Mouse (Mus musculus): ENCODE measurements at regions not wholly inside any gene's neighbourhood (a gene's known extent, or its start where the extent isn't known, plus 50 kb on each side); places are given as distances from the start of the nearest gene placed in this dataset.
A peak's percentile ranks its signal among the peaks of the same experiment; 100 is the strongest.

DNA sequence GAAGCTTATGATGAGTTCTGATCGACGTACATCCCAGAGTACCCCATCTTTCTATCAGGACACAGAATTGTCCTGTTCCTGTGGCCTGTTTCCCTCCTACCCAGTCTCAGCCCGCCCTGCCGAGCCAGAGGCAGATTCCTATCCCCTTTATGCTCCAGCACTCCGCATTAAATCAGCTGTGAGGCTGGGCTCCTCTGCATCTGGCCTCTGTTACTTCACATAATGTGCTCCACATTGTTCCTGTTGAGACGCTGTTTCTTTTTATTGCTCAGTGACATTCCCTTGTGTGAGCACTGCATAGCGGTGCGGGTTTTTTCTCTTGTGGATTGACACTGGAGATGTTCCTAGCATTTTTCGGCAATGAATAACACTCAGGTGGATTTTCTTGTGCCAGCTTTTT is 68.2 kb upstream of the Shb start:
- Histone ChIP-seq H3K9ac (no peak overlapping the region), H3K4me3 (ENCODE audit: low read depth, low read length) (no peak overlapping the region), H3K9me3 (ENCODE audit: low read depth, low read length) (no peaks in the 10 kb centered on the region), H3K4me2 (no peak overlapping the region), H3K36me3 (ENCODE audit: insufficient read depth) (no peaks in the 10 kb centered on the region), H3K27ac (ENCODE audit: low read depth) (no peak overlapping the region), H3K4me1 (ENCODE audit: insufficient read depth) (no peaks in the 10 kb centered on the region), H3K27me3 (ENCODE audit: insufficient read depth, low read length) (no peaks in the 10 kb centered on the region)
- DNase-seq = no peak
- ATAC-seq (ENCODE audit: insufficient read depth) = no peak
- 63% methylated on average over 9 of the region's 9 CpGs for WGBS
- TF ChIP-seq CTCF (IDR thresholded peaks at IDR 0.05; ENCODE audit: low read depth) = no peak

DNA sequence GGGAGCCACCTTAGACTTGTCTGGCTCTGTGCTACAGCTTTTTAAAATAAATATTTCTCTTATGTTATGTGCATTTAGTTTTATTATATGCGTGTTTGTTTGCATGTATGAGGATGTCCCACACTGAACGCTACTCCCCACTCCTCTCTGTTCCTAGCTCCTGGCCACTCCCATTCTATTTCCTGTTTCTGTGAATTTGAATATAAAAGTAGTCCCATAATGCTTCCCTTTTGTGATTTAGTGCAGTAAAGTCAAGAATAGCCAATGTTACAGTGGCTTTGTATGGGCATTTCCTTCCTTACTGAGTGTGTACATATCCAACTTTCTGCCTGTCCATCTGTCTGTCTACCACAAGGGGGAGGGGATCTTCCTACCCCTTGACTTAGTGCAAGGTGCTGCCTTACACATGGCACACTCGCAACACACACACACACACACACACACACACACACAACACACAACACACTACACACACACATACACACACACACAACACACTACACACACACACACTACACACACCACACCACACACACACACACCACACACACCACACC is 61.2 kb upstream of the Shb start:
- 0 out of 2 replicates have a peak, but pooled peaks cover 4% of the 10 kb centered on the region for H3K27me3 ChIP-seq (ENCODE audit: insufficient read depth, low read length)
- H3K9me3 ChIP-seq (ENCODE audit: low read depth, low read length) = no peaks in the 10 kb centered on the region
- TF ChIP-seq CTCF (IDR thresholded peaks at IDR 0.05; ENCODE audit: low read depth) = peak; percentile 55
- H3K27ac ChIP-seq (ENCODE audit: low read depth) = no peak overlapping the region
- DNase-seq (no peak), ATAC-seq (ENCODE audit: insufficient read depth) (no peak)
- no peak overlapping the region for H3K9ac ChIP-seq
- H3K4me1 ChIP-seq (ENCODE audit: insufficient read depth) = no peaks in the 10 kb centered on the region
- 76% methylated on average over 3 of the region's 3 CpGs for WGBS
- no peak overlapping the region for H3K4me3 ChIP-seq (ENCODE audit: low read depth, low read length)
- no peak overlapping the region for H3K4me2 ChIP-seq
- no peaks in the 10 kb centered on the region for H3K36me3 ChIP-seq (ENCODE audit: insufficient read depth)

DNA sequence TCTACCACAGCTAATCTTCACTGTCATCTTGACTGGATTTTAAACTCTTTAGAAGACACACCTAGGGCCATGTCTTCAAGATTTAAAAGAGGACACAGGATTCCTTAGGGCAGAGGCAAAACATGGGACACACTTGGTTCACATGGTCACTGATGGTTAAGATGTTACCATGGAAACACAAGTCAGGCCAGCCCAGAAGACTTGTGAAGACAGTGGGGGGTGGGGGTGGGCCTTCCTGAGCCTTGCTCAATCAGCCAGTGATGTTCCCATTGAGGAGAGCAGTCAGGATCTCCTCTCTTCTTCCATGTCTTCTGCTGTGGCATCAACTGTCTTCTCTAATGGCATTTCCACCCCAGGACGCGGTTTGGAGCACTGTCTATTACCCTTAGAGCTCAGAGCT is 60.5 kb upstream of the Shb start:
- 0 out of 2 replicates have a peak, but pooled peaks cover 4% of the 10 kb centered on the region for H3K27me3 ChIP-seq (ENCODE audit: insufficient read depth, low read length)
- TF ChIP-seq CTCF (IDR thresholded peaks at IDR 0.05; ENCODE audit: low read depth) = no peak
- no peak overlapping the region for H3K4me3 ChIP-seq (ENCODE audit: low read depth, low read length)
- no peak overlapping the region for H3K9ac ChIP-seq
- ATAC-seq (ENCODE audit: insufficient read depth) (no peak), DNase-seq (no peak)
- H3K9me3 ChIP-seq (ENCODE audit: low read depth, low read length) = no peaks in the 10 kb centered on the region
- H3K27ac ChIP-seq (ENCODE audit: low read depth) = no peak overlapping the region
- no peaks in the 10 kb centered on the region for H3K4me1 ChIP-seq (ENCODE audit: insufficient read depth)
- H3K36me3 ChIP-seq (ENCODE audit: insufficient read depth) = no peaks in the 10 kb centered on the region
- WGBS = 63% methylated on average over 2 of the region's 2 CpGs
- no peak overlapping the region for H3K4me2 ChIP-seq

DNA sequence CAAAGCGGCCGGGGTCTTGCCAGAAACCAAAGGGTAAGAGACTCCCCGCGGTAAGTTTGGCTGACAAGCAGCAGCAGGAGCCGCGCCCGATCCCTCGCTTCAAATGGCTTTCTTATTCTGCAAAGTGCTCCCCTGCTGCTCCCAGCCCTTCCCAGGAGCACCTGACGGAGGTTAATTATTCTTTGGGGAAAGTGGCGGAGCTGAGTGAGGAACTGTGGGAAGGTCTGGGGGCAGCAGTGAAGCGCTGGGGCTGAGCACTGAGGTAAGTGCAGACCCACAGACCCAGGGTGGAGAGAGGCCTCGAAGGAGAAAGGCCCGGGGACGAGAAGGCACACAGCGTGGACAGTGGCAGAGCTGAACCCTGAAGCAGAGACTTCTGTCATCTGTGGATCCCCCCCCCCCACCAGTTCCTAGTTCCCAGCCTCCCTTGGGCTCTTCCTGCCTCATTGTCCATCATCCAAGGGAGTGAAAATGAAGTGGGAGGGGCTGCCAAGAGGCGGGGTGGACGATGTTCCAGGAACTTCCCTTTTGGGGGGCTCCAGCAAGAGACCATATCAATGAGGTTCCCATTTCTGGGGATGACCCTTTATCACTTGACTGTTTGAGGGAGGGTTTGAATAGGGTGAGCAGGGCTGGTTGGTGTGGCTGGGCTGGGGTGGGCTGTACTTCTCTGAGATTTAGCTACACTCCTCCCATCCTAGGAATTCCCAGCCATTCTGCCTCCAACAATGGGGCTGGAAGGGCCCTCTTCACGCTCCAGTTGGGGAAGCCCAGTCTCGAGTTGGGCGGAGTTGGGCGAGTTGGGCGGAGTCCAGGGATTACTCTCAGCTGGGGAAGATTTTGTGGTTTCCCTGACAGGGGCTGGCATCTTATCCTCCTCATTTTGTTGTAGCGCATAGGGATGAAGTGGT is 59.4 kb upstream of the Shb start:
- ATAC-seq (ENCODE audit: insufficient read depth) = no peak
- H3K36me3 ChIP-seq (ENCODE audit: insufficient read depth) = no peaks in the 10 kb centered on the region
- no peak for TF ChIP-seq CTCF (IDR thresholded peaks at IDR 0.05; ENCODE audit: low read depth)
- 11% methylated on average over 23 of the region's 23 CpGs for WGBS
- H3K27ac ChIP-seq (ENCODE audit: low read depth) = no peak overlapping the region
- H3K4me2 ChIP-seq = peak overlapping the region; percentile 51
- H3K9me3 ChIP-seq (ENCODE audit: low read depth, low read length) = no peaks in the 10 kb centered on the region
- 0 out of 2 replicates have a peak, but pooled peaks cover 4% of the 10 kb centered on the region for H3K27me3 ChIP-seq (ENCODE audit: insufficient read depth, low read length)
- H3K4me3 ChIP-seq (ENCODE audit: low read depth, low read length) = peak overlapping the region; percentile 1; the same call in 1 of the 2 replicates
- DNase-seq = peak; percentile 46
- H3K9ac ChIP-seq = peak overlapping the region; percentile 1; the same call in 1 of the 2 replicates
- H3K4me1 ChIP-seq (ENCODE audit: insufficient read depth) = no peaks in the 10 kb centered on the region

DNA sequence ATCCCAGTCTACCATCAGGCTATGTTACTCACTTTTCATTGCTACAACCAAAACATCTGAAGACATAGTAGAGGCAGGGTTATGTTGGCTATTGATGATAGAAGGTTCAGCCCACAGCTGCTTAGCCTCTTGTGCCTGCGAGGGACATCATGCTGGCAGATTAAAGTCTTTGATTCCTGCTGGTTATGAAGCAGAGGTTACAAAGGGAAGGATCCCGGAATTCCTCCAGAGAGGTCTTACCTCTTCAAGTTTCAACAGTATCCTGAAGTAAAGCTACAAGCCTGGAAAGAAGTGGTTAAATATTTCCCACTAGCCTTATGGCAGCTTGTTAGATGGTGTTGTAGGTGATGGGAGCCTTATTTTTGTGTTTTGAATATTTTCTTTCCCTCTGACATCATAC is 58.6 kb upstream of the Shb start:
- DNase-seq = no peak
- Histone ChIP-seq H3K9me3 (ENCODE audit: low read depth, low read length) (no peaks in the 10 kb centered on the region), H3K36me3 (ENCODE audit: insufficient read depth) (no peaks in the 10 kb centered on the region), H3K4me3 (ENCODE audit: low read depth, low read length) (no peak overlapping the region), H3K4me2 (peak overlapping the region; percentile 51), H3K4me1 (ENCODE audit: insufficient read depth) (no peaks in the 10 kb centered on the region), H3K27me3 (ENCODE audit: insufficient read depth, low read length) (peaks cover 4% of the 10 kb centered on the region; the same call in 1 of the 2 replicates), H3K27ac (ENCODE audit: low read depth) (no peak overlapping the region), H3K9ac (no peak overlapping the region; the same call in 1 of the 2 replicates)
- no peak for ATAC-seq (ENCODE audit: insufficient read depth)
- TF ChIP-seq CTCF (IDR thresholded peaks at IDR 0.05; ENCODE audit: low read depth) = no peak
- 14% methylated on average over 2 of the region's 2 CpGs for WGBS

DNA sequence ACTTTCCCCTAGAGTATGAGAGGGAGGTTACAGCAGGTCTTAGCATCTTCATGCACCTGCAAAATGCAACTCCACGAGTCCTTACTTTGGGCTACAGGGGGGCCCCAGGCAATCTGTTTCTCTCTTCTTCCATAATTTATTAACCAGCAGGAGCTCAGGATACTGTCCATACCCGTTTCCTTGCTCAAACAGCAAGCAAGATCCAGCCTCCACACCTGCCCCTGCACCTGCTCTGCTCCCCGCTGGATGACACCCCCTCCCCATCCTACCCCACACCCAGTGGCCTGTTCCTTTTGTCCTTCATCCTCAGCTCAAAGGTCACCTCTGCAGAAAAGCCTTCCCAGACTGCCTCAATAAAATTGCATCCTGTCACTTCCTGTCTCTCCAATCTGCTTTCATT is 56.1 kb upstream of the Shb start:
- H3K27me3 ChIP-seq (ENCODE audit: insufficient read depth, low read length) = peaks cover 4% of the 10 kb centered on the region; the same call in 1 of the 2 replicates
- H3K9me3 ChIP-seq (ENCODE audit: low read depth, low read length) = no peaks in the 10 kb centered on the region
- DNase-seq = no peak
- H3K36me3 ChIP-seq (ENCODE audit: insufficient read depth) = no peaks in the 10 kb centered on the region
- H3K4me1 ChIP-seq (ENCODE audit: insufficient read depth) = no peaks in the 10 kb centered on the region
- 15% methylated on average over 3 of the region's 3 CpGs for WGBS
- H3K4me3 ChIP-seq (ENCODE audit: low read depth, low read length) = no peak overlapping the region
- ATAC-seq (ENCODE audit: insufficient read depth) = no peak
- no peak overlapping the region for H3K4me2 ChIP-seq
- no peak for TF ChIP-seq CTCF (IDR thresholded peaks at IDR 0.05; ENCODE audit: low read depth)
- no peak overlapping the region for H3K9ac ChIP-seq
- no peak overlapping the region for H3K27ac ChIP-seq (ENCODE audit: low read depth)

DNA sequence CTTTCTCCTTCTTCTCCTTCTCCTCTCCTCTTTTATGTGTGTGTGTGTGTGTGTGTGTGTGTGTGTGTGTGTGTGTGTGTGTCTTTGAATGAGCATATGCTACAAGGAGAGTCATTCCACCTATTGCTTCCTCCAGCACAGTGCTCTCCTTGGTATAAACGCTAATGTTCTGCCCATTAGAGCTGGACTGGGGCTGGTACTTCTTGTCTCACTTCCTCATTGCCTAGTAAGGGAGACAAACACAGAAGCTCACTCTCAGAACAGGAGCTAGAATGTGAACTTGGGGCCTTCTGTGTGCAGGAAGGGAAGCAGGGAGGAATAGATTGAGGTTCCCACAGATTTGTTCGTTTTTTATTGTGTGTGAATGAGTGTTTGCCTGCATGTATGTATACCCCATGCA is 54.9 kb upstream of the Shb start:
- no peak overlapping the region for H3K4me2 ChIP-seq
- H3K4me1 ChIP-seq (ENCODE audit: insufficient read depth) = no peaks in the 10 kb centered on the region
- TF ChIP-seq CTCF (IDR thresholded peaks at IDR 0.05; ENCODE audit: low read depth) = no peak
- no peaks in the 10 kb centered on the region for H3K36me3 ChIP-seq (ENCODE audit: insufficient read depth)
- H3K4me3 ChIP-seq (ENCODE audit: low read depth, low read length) = no peak overlapping the region
- H3K27me3 ChIP-seq (ENCODE audit: insufficient read depth, low read length) = peaks cover 4% of the 10 kb centered on the region; the same call in 1 of the 2 replicates
- no peak overlapping the region for H3K9ac ChIP-seq
- no peak for ATAC-seq (ENCODE audit: insufficient read depth)
- H3K9me3 ChIP-seq (ENCODE audit: low read depth, low read length) = no peaks in the 10 kb centered on the region
- DNase-seq = no peak
- WGBS = 62% methylated on average over 2 of the region's 2 CpGs
- H3K27ac ChIP-seq (ENCODE audit: low read depth) = no peak overlapping the region

All from lung, embryonic 14.5 days (tissue).